Mouse (Mus musculus) kidney, embryonic 15.5 days (tissue): ENCODE results near the gene Aqp3. TPM values are rescaled to one million over a fixed set of nuclear protein-coding genes. Genes with fewer than 3 reads are reported as not detected.

ENCODE experiments used
- ATAC-seq: fragments of 200-750 bp; cut with Nextera tagmentation; replicated peaks from 2 replicates; pipeline ENCODE4 v1.8.0; 2017; ENCODE audit warnings: moderate TSS enrichment; ENCODE audit not compliant: low FRiP score
- H3K27ac ChIP-seq: fragments of 300-500 bp; sonication (generic); 2 replicates; pipeline ENCODE4 v1.5.1; 2015; ENCODE audit warnings: mild to moderate bottlenecking, inconsistent platforms
- H3K27me3 ChIP-seq: fragments of 300-500 bp; sonication (generic); 2 replicates; pipeline ENCODE4 v1.6.1; 2015; ENCODE audit warnings: inconsistent platforms
- H3K36me3 ChIP-seq: fragments of 300-500 bp; sonication (generic); 2 replicates; pipeline ENCODE4 v1.6.1; 2015; ENCODE audit warnings: inconsistent platforms
- H3K4me1 ChIP-seq: fragments of 300-500 bp; sonication (generic); 2 replicates; pipeline ENCODE4 v1.6.1; 2015; ENCODE audit warnings: inconsistent platforms
- H3K4me2 ChIP-seq: fragments of 300-500 bp; sonication (generic); 2 replicates; pipeline ENCODE4 v1.6.1; 2015; ENCODE audit warnings: moderate library complexity, mild to moderate bottlenecking, inconsistent platforms
- H3K4me3 ChIP-seq: fragments of 300-500 bp; sonication (generic); replicated peaks from 2 replicates; pipeline ENCODE4 v1.5.1; 2015; ENCODE audit warnings: mild to moderate bottlenecking, inconsistent platforms
- H3K9ac ChIP-seq: fragments of 300-500 bp; sonication (generic); 2 replicates; pipeline ENCODE4 v1.6.1; 2015; ENCODE audit warnings: mild to moderate bottlenecking, inconsistent platforms
- H3K9me3 ChIP-seq: fragments of 300-500 bp; sonication (generic); replicated peaks from 2 replicates; pipeline ENCODE4 v1.6.1; 2016; ENCODE audit warnings: inconsistent platforms
- WGBS: fragments of 180-500 bp; shearing (Covaris S2); methylation state at CpG from one replicate; pipeline ENCODE4 v1.1.7; 2015; ENCODE audit warnings: mixed read lengths; 5-methylcytosine and 5-hydroxymethylcytosine counted together
- polyA plus RNA-seq: library from polyadenylated mRNA; unstranded; fragments of >200 nt; fragmentation: Nextera tagmentation; extraction: Ambion mirVana; gene quantifications from 2 replicates; pipeline ENCODE4 v1.2.1, GENCODE M21; 2015

Gene Aqp3
- polyA plus RNA-seq, 1 experiment from 2014 or later, result 29.0 TPM

DNA sequence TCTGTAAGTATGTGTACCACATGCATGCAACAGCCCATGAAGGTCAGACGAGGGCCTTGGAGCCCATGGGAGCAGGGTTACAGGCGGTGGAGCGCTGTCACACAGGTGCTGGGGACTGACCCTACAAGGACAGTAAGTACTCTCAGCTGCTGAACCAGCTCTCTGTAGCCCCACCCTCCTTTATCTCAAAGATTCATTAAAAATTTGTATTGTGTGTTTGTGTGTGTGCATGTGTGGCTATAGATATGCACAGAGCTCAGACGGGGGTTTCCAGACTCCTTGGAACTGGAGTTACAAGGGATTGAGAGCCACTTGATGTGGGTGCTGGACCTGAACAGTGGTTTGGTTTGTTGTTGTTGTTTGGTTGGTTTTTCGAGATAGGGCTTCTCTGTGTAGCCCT is 16.2 kb downstream of the Aqp3 start:
- no peak for ATAC-seq
- no peak overlapping the region for H3K9ac ChIP-seq
- no peak overlapping the region for H3K4me3 ChIP-seq
- no peaks in the 10 kb centered on the region for H3K27me3 ChIP-seq
- peaks cover 8% of the 10 kb centered on the region for H3K4me1 ChIP-seq
- WGBS, result 85% methylated on average over 5 of the region's 5 CpGs
- H3K27ac ChIP-seq, result no peak overlapping the region
- no peaks in the 10 kb centered on the region for H3K36me3 ChIP-seq
- H3K9me3 ChIP-seq, result no peaks in the 10 kb centered on the region
- H3K4me2 ChIP-seq, result no peak overlapping the region

DNA sequence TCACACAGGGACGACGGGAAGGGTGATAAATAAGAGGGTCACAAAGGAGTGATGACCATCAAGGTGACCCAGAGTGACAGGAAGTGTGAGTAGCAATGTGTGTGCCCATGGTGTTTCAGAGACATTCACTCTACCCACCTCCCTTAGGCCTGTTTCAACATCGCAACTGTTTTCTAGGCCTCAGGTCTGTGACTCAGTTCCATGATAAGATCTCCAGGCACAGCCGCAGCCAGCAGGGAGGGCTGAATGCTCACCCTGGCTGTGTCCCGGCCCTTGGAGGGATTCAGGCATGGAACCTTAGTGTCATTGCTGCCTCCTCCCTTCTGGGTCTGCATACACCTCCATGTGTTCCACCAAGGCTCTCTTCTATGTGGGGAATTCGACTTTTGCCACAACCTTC is 19.3 kb downstream of the Aqp3 start:
- 53% methylated on average over 6 of the region's 6 CpGs for WGBS
- no peaks in the 10 kb centered on the region for H3K36me3 ChIP-seq
- no peak overlapping the region for H3K9ac ChIP-seq
- H3K4me2 ChIP-seq, result no peak overlapping the region
- H3K9me3 ChIP-seq, result no peaks in the 10 kb centered on the region
- no peak overlapping the region for H3K4me3 ChIP-seq
- no peak for ATAC-seq
- no peak overlapping the region for H3K27ac ChIP-seq
- no peaks in the 10 kb centered on the region for H3K27me3 ChIP-seq
- H3K4me1 ChIP-seq, result peaks cover 7% of the 10 kb centered on the region; the same call in 1 of the 2 replicates

DNA sequence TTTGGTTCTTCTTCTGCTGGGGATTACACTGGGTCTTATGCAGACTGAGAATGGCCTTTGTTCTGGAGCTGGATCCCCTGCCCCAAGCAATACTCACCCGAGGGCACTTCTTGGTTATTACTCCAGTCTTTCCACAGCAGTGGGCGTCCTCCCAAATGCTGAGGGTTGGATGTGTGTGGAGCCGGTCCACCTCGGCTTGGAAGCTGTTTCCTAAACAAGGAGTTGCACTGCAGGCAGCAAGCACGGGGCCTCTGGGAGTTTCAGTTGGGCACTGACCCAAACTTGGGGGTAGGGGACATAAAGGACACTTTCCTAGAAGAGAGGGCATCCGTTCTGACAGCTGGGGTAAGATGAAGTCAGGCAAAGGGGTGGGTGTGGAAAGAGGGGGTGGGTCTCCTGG is 23.5 kb downstream of the Aqp3 start:
- Histone ChIP-seq H3K36me3 (no peaks in the 10 kb centered on the region), H3K4me3 (no peak overlapping the region), H3K9me3 (no peaks in the 10 kb centered on the region), H3K4me2 (no peak overlapping the region), H3K27me3 (no peaks in the 10 kb centered on the region), H3K27ac (no peak overlapping the region), H3K4me1 (peaks cover 7% of the 10 kb centered on the region; the same call in 1 of the 2 replicates), H3K9ac (no peak overlapping the region)
- 75% methylated on average over 6 of the region's 6 CpGs for WGBS
- ATAC-seq, result no peak

DNA sequence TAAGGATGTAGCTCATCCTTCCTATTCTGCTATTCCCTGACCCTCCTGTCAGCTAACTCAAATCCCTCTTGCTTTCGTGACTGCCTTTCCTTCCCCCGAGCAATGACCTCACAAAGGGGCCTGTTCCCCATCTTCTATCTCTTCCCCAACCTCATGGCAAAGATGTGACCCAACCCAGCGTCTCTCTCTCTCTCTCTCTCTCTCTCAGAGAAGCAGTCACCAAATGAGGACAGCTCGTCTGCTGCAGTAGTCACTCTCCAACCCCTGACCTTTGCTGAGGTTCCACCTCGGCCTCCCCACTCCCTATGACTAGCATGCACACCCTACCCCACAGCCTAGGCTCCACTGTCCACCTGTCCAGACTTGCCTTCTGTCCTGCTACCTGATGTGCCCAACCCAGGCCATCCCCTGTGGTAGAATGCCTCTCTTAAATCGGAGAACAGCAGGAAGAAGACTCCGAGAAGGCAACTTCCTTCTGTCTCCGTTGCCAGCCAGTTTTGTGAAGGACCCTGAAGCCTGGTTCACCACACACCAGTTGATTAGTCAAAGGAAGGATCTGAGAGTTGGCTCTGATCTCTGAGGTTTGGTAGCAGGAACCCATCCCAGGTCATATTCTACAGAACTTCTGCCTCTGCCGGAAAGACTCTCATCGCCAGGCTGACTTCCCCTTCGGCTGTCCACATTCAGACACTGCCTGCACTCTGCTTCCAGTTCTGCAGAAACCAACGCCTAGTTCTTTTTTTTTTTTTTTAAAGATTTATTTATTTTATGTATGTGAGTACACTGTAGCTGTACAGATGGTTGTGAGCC is 24.8 kb downstream of the Aqp3 start:
- no peaks in the 10 kb centered on the region for H3K36me3 ChIP-seq
- whole genome bisulfite sequencing, result 81% methylated on average over 12 of the region's 12 CpGs
- H3K4me3 ChIP-seq, result no peak overlapping the region
- no peak overlapping the region for H3K27ac ChIP-seq
- H3K4me2 ChIP-seq, result no peak overlapping the region
- no peaks in the 10 kb centered on the region for H3K9me3 ChIP-seq
- no peak for ATAC-seq
- H3K27me3 ChIP-seq, result no peaks in the 10 kb centered on the region
- no peak overlapping the region for H3K9ac ChIP-seq
- peaks cover 3% of the 10 kb centered on the region; the same call in 1 of the 2 replicates for H3K4me1 ChIP-seq

DNA sequence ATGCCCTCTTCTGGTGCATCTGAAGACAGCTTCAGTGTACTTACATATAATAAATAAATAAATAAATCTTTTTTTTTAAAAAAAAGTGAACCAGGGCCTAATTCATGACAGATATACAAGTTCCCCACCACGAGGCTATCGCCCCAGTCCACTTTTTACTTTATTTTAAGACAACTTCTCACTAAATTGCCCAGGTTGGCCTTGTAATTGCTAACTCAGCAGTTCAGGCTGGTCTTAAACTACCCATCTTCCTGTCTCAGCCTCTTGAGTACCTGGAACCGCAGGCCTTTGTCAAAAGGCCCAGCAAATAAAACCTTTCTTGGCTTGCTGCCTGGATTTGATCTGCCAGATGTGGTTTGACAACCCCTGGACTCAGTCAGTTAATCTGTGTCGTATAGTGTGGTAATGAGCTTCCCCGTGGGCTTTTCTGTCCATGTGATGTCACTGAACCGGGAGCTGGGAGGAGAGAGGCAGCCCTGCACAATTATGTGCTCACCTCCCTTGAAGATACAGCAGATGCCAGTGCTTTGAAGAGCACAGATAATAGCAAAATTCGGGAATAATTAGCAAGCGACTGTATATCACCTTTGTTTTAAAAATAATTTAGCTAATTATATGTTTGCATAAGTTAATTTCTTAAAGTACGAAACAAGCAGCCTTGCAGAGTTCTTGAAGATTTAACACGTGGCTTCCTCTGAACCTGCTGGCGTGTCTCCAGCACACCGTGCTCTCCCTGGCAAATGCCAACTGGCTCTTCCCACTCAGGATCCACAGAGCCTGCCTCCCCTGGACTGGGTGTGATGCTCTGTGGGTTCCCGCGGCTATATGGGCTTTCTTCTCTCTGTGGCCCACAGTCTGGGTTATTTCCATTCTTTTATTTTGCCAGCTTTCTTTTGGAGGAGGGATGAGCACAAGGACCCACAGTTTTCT is 26.2 kb downstream of the Aqp3 start:
- H3K27ac ChIP-seq, result no peak overlapping the region
- WGBS, result 75% methylated on average over 14 of the region's 14 CpGs
- no peaks in the 10 kb centered on the region for H3K9me3 ChIP-seq
- H3K4me3 ChIP-seq, result no peak overlapping the region
- ATAC-seq, result no peak
- H3K36me3 ChIP-seq, result no peaks in the 10 kb centered on the region
- H3K4me2 ChIP-seq, result no peak overlapping the region
- H3K4me1 ChIP-seq, result no peaks in the 10 kb centered on the region
- no peaks in the 10 kb centered on the region for H3K27me3 ChIP-seq
- no peak overlapping the region for H3K9ac ChIP-seq

DNA sequence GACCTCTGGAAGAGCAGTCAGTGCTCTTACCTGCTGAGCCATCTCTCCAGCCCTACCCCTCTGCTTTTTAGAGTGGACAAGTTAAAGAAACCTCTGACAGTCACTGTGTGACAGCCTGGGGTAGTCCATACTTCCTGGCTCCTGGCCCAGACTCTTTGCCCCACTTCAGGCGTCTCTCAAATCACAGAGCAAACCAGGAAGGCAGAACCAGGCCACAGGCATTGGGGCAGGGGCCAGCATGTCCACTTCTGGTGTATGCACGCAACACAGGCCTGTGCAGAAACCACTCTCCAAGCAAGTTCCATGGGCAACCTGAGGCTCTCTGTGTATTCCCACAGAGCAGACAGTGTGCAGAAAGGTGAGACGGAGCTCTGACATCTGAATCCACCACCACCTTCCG is 32.8 kb downstream of the Aqp3 start:
- no peaks in the 10 kb centered on the region for H3K27me3 ChIP-seq
- WGBS, result 89% methylated on average over 4 of the region's 4 CpGs
- H3K36me3 ChIP-seq, result no peaks in the 10 kb centered on the region
- H3K4me2 ChIP-seq, result no peak overlapping the region
- no peak overlapping the region for H3K27ac ChIP-seq
- no peak overlapping the region for H3K9ac ChIP-seq
- no peak overlapping the region for H3K4me3 ChIP-seq
- peaks cover 10% of the 10 kb centered on the region for H3K4me1 ChIP-seq
- no peak for ATAC-seq
- no peaks in the 10 kb centered on the region for H3K9me3 ChIP-seq

DNA sequence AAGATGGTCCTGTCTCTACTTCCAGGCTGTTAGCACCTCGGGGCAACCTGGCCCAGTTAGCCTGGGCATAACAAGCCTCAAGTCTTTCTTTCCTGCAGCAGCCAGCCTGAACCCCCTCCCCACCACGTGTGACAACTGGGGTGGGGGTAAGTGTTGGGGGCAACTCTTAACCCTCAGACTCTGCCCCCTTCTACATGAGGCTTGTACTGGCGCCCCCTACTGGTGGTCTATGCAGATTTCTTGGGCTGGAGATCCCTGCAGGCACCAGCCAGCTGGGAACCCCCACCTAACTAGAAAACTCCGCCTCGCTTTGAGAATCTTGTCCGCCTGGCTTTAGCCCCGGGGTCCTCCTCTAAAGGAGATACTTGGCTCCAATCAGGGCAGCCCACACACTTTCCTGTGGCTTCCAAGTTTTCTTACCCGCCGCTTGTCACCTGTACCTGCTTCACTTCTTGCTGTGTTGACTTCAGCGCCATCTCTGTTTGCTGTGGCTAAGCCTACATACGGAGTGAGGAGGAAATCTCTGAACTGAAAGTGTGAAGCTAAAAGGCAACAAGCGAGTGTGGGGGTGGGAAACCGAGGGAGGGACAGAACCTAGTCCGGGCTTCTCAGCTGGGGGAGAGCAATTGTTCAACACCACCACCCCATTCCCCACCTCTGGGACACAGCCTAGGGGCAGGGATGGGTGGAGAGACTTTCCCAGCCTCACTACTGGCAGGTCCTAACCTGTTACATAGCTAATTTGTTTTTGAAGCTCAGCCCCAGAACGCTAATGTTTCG is 33.9 kb downstream of the Aqp3 start:
- peak overlapping the region; percentile 71 for H3K27ac ChIP-seq
- H3K9me3 ChIP-seq, result no peaks in the 10 kb centered on the region
- 20% methylated on average over 16 of the region's 16 CpGs for WGBS
- peak overlapping the region; percentile 39 for H3K4me2 ChIP-seq
- H3K36me3 ChIP-seq, result no peaks in the 10 kb centered on the region
- no peak overlapping the region; the same call in 1 of the 2 replicates for H3K4me3 ChIP-seq
- H3K27me3 ChIP-seq, result no peaks in the 10 kb centered on the region
- ATAC-seq, result peak; percentile 12; the same call in 1 of the 2 replicates
- no peak overlapping the region for H3K9ac ChIP-seq
- peaks cover 10% of the 10 kb centered on the region for H3K4me1 ChIP-seq

DNA sequence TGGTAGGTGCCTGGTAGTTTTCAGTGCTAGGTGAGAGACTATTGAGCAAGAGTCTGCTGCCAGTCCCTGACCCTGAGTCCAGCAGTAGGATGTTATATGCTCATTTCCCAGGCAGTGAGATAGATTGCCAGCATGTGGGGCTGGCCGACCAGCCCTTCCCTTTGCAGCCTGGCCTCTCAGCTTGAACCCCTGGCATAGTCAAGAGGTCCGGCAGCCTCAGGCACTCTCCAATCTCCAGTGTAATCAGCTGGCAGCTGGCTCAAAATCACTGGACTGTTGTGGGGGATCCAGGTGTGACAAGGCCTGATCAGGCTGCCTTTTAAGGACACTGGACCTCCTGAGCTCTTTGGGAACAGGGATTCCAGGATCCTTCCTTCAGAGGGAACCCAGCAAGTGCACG is 34.6 kb downstream of the Aqp3 start:
- ATAC-seq, result peak; percentile 66
- H3K4me2 ChIP-seq, result no peak overlapping the region
- no peaks in the 10 kb centered on the region for H3K27me3 ChIP-seq
- peak overlapping the region; percentile 71 for H3K27ac ChIP-seq
- H3K4me3 ChIP-seq, result no peak overlapping the region
- H3K9me3 ChIP-seq, result no peaks in the 10 kb centered on the region
- 56% methylated on average over 3 of the region's 3 CpGs for WGBS
- no peak overlapping the region for H3K9ac ChIP-seq
- peaks cover 11% of the 10 kb centered on the region for H3K4me1 ChIP-seq
- H3K36me3 ChIP-seq, result no peaks in the 10 kb centered on the region

DNA sequence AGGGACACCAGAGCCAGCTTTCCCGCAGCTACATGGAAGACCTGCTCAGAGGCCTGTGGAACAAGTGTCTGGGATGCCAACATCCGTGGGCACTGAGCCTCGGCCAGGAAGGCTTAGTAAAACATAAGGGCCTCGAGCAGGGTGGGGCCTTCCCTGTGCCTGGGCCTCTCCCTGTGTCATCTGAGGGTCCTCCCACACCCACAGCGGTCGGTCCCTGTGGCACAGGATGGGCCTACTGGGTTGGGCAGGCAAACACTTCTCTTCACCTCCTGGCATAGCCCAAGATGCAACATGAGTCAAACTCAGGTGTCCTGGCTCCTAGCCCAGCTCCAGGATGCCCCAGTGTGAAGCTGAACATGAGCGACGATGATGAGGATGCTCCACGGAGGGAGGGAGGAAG is 40.6 kb downstream of the Aqp3 start:
- ATAC-seq, result peak; percentile 4; the same call in 1 of the 2 replicates

DNA sequence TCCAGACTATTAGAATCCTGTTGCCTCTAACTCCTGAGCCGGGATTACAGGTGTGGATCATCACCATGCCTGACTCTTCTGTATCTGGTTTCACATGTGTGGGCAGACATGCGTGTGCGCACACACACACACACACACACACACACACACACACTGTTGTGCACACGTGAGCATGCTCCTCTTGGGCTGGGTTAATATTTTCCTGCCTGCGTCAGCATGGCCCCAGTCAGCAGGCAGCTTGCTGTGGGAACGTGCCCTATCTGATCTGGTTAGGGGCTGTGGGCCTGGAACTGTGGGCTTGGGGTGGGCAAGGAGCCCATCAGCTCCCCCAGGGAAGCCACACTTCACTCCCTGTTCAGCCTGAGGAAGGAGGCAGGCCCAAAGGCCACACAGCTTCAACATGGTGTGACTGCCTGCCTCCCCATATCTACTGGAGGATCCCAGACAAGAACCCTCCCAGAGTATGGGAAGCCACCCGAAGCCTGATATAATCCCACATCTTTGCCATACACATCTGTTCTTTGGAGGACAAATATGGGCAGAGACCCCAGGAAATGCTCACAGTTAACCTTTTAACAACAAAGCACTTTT is 41.1 kb downstream of the Aqp3 start:
- no peaks in the 10 kb centered on the region for H3K27me3 ChIP-seq
- peaks cover 31% of the 10 kb centered on the region for H3K4me1 ChIP-seq
- no peak overlapping the region for H3K4me3 ChIP-seq
- H3K4me2 ChIP-seq, result no peak overlapping the region
- H3K9me3 ChIP-seq, result no peaks in the 10 kb centered on the region
- peak overlapping the region; percentile 81 for H3K27ac ChIP-seq
- WGBS, result 42% methylated on average over 7 of the region's 7 CpGs
- H3K9ac ChIP-seq, result no peak overlapping the region
- peak; percentile 76 for ATAC-seq
- H3K36me3 ChIP-seq, result no peaks in the 10 kb centered on the region

More for the DNA sequence above, 40.6 kb downstream of the Aqp3 start:
- Histone ChIP-seq H3K36me3 (no peaks in the 10 kb centered on the region), H3K27ac (peak overlapping the region; percentile 81), H3K4me3 (no peak overlapping the region), H3K9me3 (no peaks in the 10 kb centered on the region), H3K9ac (no peak overlapping the region), H3K4me1 (peaks cover 31% of the 10 kb centered on the region), H3K4me2 (no peak overlapping the region), H3K27me3 (no peaks in the 10 kb centered on the region)
- 51% methylated on average over 9 of the region's 9 CpGs for WGBS

DNA sequence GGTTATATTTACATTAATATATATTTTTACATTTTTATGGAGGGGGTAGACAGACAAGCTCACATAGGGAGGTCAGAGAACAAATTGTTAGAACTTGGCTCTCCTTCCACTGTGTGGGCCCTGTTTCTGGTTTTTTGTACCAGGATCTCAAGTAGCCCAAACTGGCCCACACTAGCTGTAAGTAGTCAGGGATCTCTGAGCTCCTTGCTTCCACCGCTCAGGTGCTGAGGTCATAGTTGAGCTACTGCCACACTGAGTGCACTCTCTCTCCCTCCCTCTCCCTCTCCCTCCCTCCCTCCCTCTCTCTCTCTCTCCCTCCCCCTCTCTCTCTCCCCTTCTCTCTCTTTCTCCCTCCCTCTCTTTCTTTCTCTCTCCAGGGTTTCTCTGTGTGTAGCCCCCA is 41.7 kb downstream of the Aqp3 start:
- Histone ChIP-seq H3K4me3 (no peak overlapping the region), H3K4me1 (peaks cover 31% of the 10 kb centered on the region), H3K9ac (no peak overlapping the region), H3K27ac (peak overlapping the region; percentile 81), H3K9me3 (no peaks in the 10 kb centered on the region), H3K27me3 (no peaks in the 10 kb centered on the region), H3K36me3 (no peaks in the 10 kb centered on the region), H3K4me2 (no peak overlapping the region)
- 33% methylated on average over 1 of the region's 1 CpGs for WGBS
- ATAC-seq, result peak; percentile 66
